ENCODE assay signal across 9 mouse cellular contexts in the genomic region with DNA sequence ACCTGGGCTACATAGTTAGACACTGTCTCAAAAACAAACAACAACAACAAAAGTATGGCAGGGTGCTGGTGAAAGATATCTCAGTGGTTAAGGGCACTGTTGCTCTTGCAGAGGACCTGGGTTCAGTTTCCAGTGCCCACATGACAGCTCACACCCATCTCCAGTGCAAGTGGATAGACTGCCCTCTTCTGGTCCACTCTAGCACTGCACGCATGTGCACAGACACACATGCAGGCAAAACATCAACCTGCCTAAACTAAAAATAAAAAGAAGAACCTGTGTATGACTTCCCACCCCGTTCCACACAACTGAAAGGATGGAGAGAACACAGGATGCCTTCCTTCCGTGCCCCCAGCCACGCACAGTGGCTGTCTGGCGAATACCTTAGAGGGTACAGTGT.
DNase-seq lines count a peak whose midpoint lies in the region; ATAC-seq and TF ChIP-seq lines count a peak whose summit lies in the region.
"Had no signal": no experiment of that assay in that cellular context is flagged by ENCODE, and none has a peak within 500 bp of the region (broad histone marks: within the 10 kb centered on the region; RNA-seq: fewer than 3 reads in every experiment).

No protein-coding gene starts in this region.

- no peaks in the 10 kb centered on the region for H3K9me3 ChIP-seq in liver, embryonic 11.5 days (ENCODE audit: control insufficient read depth, low read length)
- no peaks in the 10 kb centered on the region for H3K9me3 ChIP-seq in ES-E14 (ENCODE audit: control insufficient read depth, insufficient read depth, low read depth, low read length)
- H3K9me3 ChIP-seq in liver, embryonic 13.5 days (replicated peaks), result no peaks in the 10 kb centered on the region

- no peak overlapping the region for H3K9ac ChIP-seq in liver, embryonic 11.5 days (ENCODE audit: low read depth, low read length)
- H3K9ac ChIP-seq in ES-E14 (ENCODE audit: insufficient read depth, low read depth, low read length, poor library complexity, severe bottlenecking), result no peak overlapping the region
- H3K9ac ChIP-seq in liver, embryonic 13.5 days, result no peak overlapping the region

- H3K27ac ChIP-seq in liver, embryonic 11.5 days (ENCODE audit: low read depth, low read length), result no peak overlapping the region
- H3K27ac ChIP-seq in ES-E14 (ENCODE audit: insufficient read depth, low read depth, low read length, poor library complexity, severe bottlenecking), result no peak overlapping the region
- H3K27ac ChIP-seq in liver, embryonic 13.5 days, result no peak overlapping the region

- no peaks in the 10 kb centered on the region for H3K27me3 ChIP-seq in liver, embryonic 11.5 days (replicated peaks; ENCODE audit: control insufficient read depth, insufficient read depth, low read length)
- 0 out of 2 replicates have a peak, but pooled peaks cover 3% of the 10 kb centered on the region for H3K27me3 ChIP-seq in liver, embryonic 13.5 days

- ATAC-seq in liver, embryonic 11.5 days (replicated peaks; ENCODE audit: low FRiP score), result no peak
- ATAC-seq in liver, embryonic 13.5 days (ENCODE audit: low read depth), result no peak

- DNase-seq in liver, result peak; percentile 35
- DNase-seq in liver, embryonic 11.5 days (ENCODE audit: low spot score), result no peak
- DNase-seq in B cell, adult 2 months, result peak; percentile 27 to 28
- no peak for DNase-seq in ES-E14 (ENCODE audit: low read depth, low spot score)
- peak; percentile 8 for DNase-seq in liver, embryonic 13.5 days
- no peak for DNase-seq in MN1 (ENCODE audit: low spot score)
- DNase-seq in Muller cell, postnatal 12 days (ENCODE audit: inconsistent ontology term), result no peak
- DNase-seq: adrenal gland, adult 8-10 months; kidney, adult 9 months had no signal

- no peak overlapping the region for H3K4me3 ChIP-seq in liver, embryonic 11.5 days (ENCODE audit: low read depth, low read length)
- no peak overlapping the region for H3K4me3 ChIP-seq in ES-E14 (ENCODE audit: insufficient read depth in 1 of 2, low read depth in 1 of 2, low read length in 2 of 2, poor library complexity in 1 of 2, severe bottlenecking in 1 of 2)
- H3K4me3 ChIP-seq in liver, embryonic 13.5 days (replicated peaks), result no peak overlapping the region

- 85% methylated on average over 5 of the region's 5 CpGs for WGBS in liver, embryonic 11.5 days
- WGBS in liver, embryonic 13.5 days (ENCODE audit: insufficient replicate concordance), result 67% methylated on average over 5 of the region's 5 CpGs

- no peak overlapping the region for H3K4me2 ChIP-seq in liver, embryonic 11.5 days
- H3K4me2 ChIP-seq in liver, embryonic 13.5 days, result no peak overlapping the region

- H3K36me3 ChIP-seq in liver, embryonic 11.5 days (ENCODE audit: control insufficient read depth, insufficient read depth, low read length), result no peaks in the 10 kb centered on the region
- no peaks in the 10 kb centered on the region for H3K36me3 ChIP-seq in ES-E14 (ENCODE audit: control insufficient read depth, insufficient read depth, low read length, poor library complexity, severe bottlenecking)
- no peaks in the 10 kb centered on the region for H3K36me3 ChIP-seq in liver, embryonic 13.5 days

- H3K4me1 ChIP-seq in liver, embryonic 11.5 days (replicated peaks; ENCODE audit: control insufficient read depth, insufficient read depth, low read length), result no peaks in the 10 kb centered on the region
- no peaks in the 10 kb centered on the region for H3K4me1 ChIP-seq in ES-E14 (ENCODE audit: control insufficient read depth in 2 of 2, insufficient read depth in 2 of 2, low read length in 2 of 2, poor library complexity in 1 of 2)
- H3K4me1 ChIP-seq in liver, embryonic 13.5 days (replicated peaks), result no peaks in the 10 kb centered on the region

- in situ Hi-C loops in ES-E14 (cut with MboI; ENCODE audit: low sequenced_read_pairs in 2 of 2, unreplicated experiment in 2 of 2), result loop anchor here (5.0 to 10.0 kb wide), 2 partner anchors 89 to 233 kb away; no protein-coding TSS in a partner anchor

TF ChIP-seq in ES-E14, 5 proteins besides CTCF, POLR2A, EP300 and RAD21:
- TF ChIP-seq ZC3H11A (IDR thresholded peaks at IDR 0.05; ENCODE audit: borderline replicate concordance, low read depth, low read length) (peak; percentile 73), HCFC1 (IDR thresholded peaks at IDR 0.05; ENCODE audit: borderline replicate concordance, insufficient read depth, low read length) (no peak), ZNF384 (IDR thresholded peaks at IDR 0.05; ENCODE audit: low read depth, low read length) (no peak)

Comparison
In these comparisons a context has a peak if more than half of its experiments do, and no peak if none do; other contexts are left out.
1. DNase-seq: peak in liver (single experiment), B cell, adult 2 months (2 of 2) and liver, embryonic 13.5 days (single experiment); none in liver, embryonic 11.5 days (single experiment), ES-E14 (single experiment), MN1 (single experiment) and Muller cell, postnatal 12 days (single experiment).